In genomic region chr17:27561809-27562526, GRCm38 (mm10) we compare ENCODE assay signal across 8 mouse cellular contexts. TPM values are rescaled to one million over a fixed set of nuclear protein-coding genes. Genes with fewer than 3 reads are reported as not detected.
DNase-seq lines count a peak whose midpoint lies in the region; ATAC-seq and TF ChIP-seq lines count a peak whose summit lies in the region.

No protein-coding gene starts in this region.

- no peaks in the 10 kb centered on the region; the same call in 1 of the 2 replicates for H3K36me3 ChIP-seq in intestine, postnatal 0 days (ENCODE audit: control insufficient read depth, insufficient read depth)
- no peaks in the 10 kb centered on the region for H3K36me3 ChIP-seq in heart, adult 2 months (ENCODE audit: control insufficient read depth, insufficient read depth, low read length)

- H3K79me2 ChIP-seq in heart, adult 2 months (replicated peaks; ENCODE audit: control insufficient read depth, insufficient read depth, low read length): no peaks in the 10 kb centered on the region

- intact Hi-C loops in heart, adult 2 months (cut with DNase I): no loop called here

- peak; percentile 40 for DNase-seq in kidney, postnatal 10 days
- no peak for DNase-seq in kidney, adult 9 months
- DNase-seq in 416B (ENCODE audit: low read depth) (peak; percentile 98), NIH3T3 (ENCODE audit: low read depth) (peak; percentile 95)
- DNase-seq in natural killer cell, adult 2 months (ENCODE audit: low spot score in 2 of 2): no peak
- no peak for DNase-seq in heart, adult 2 months
- DNase-seq in cerebellum, adult 8-10 months: no peak

- TF ChIP-seq POLR2A in heart, adult 2 months (IDR thresholded peaks at IDR 0.05; ENCODE audit: insufficient read depth, low read depth, low read length): no peak

- peaks cover 3% of the 10 kb centered on the region; the same call in 1 of the 2 replicates for H3K4me1 ChIP-seq in intestine, postnatal 0 days (replicated peaks; ENCODE audit: control insufficient read depth, insufficient read depth, low read length)
- peaks cover 2% of the 10 kb centered on the region; the same call in 1 of the 2 replicates for H3K4me1 ChIP-seq in heart, adult 2 months (ENCODE audit: control insufficient read depth, insufficient read depth, low read length)

- 0 out of 2 replicates have a peak overlapping the region, but pooled peaks have one; percentile 15 for H3K27ac ChIP-seq in intestine, postnatal 0 days (ENCODE audit: low read depth, low read length)
- H3K27ac ChIP-seq in heart, adult 2 months: no peak overlapping the region

- 31% methylated on average over 9 of the region's 11 CpGs for WGBS in intestine, postnatal 0 days
- 40% methylated on average over 10 of the region's 11 CpGs for WGBS in heart, adult 2 months

- no peak for TF ChIP-seq EP300 in heart, adult 2 months (IDR thresholded peaks at IDR 0.05; ENCODE audit: insufficient read depth, low read depth, low read length)

- H3K9ac ChIP-seq in intestine, postnatal 0 days (ENCODE audit: low read depth, low read length): no peak overlapping the region
- no peak overlapping the region for H3K9ac ChIP-seq in heart, adult 2 months (ENCODE audit: low read depth, low read length)

- H3K4me2 ChIP-seq in intestine, postnatal 0 days (replicated peaks; ENCODE audit: low read depth): no peak overlapping the region

- no peaks in the 10 kb centered on the region for H3K27me3 ChIP-seq in intestine, postnatal 0 days (replicated peaks; ENCODE audit: control insufficient read depth, insufficient read depth, low read length)
- no peaks in the 10 kb centered on the region for H3K27me3 ChIP-seq in heart, adult 2 months (ENCODE audit: control insufficient read depth, insufficient read depth, low read length)

- no peak for TF ChIP-seq CTCF in intestine, postnatal 0 days (IDR thresholded peaks at IDR 0.05; ENCODE audit: low read depth)
- no peak for TF ChIP-seq CTCF in heart, adult 2 months (IDR thresholded peaks at IDR 0.05)

- no peak for ATAC-seq in intestine, postnatal 0 days

- H3K4me3 ChIP-seq in intestine, postnatal 0 days (ENCODE audit: low read depth, low read length): no peak overlapping the region
- H3K4me3 ChIP-seq in heart, adult 2 months: no peak overlapping the region

- H3K9me3 ChIP-seq in intestine, postnatal 0 days (ENCODE audit: control insufficient read depth): no peaks in the 10 kb centered on the region

RNA-seq across cellular contexts. Expression of gene AI413582, which starts 3.6 kb away (rescaled TPM):
- polyA plus RNA-seq in intestine, postnatal 0 days (2015; fragmentation: Nextera tagmentation; extraction: Ambion mirVana): 80.3 and 83.0 TPM in 2 replicates
- total RNA-seq in heart, adult 2 months (2021): 1 to 10 TPM; 9.1 TPM
- polyA plus RNA-seq in heart, adult 2 months (2012; rRNA removed): 14.1 and 22.4 TPM in 2 replicates

RNA-seq across cellular contexts. Expression of gene Hmga1, which starts 5.7 kb away (rescaled TPM):
- 108 and 116 TPM in 2 replicates for polyA plus RNA-seq in intestine, postnatal 0 days (2015; fragmentation: Nextera tagmentation; extraction: Ambion mirVana)
- total RNA-seq in heart, adult 2 months (2021): 10 to 100 TPM; 47.5 to 48.2 TPM
- 73.8 and 78.0 TPM in 2 replicates for polyA plus RNA-seq in heart, adult 2 months (2012; rRNA removed)

RNA-seq across cellular contexts. Expression of gene Grm4, which starts 40.8 kb away (rescaled TPM):
- polyA plus RNA-seq in intestine, postnatal 0 days (2015; fragmentation: Nextera tagmentation; extraction: Ambion mirVana): 0.47 TPM in 2 replicates
- total RNA-seq in heart, adult 2 months (2021): under 1 TPM; 0.13 to 0.16 TPM
- 0.47 and 0.53 TPM in 2 replicates for polyA plus RNA-seq in heart, adult 2 months (2012; rRNA removed)

Comparison
In these comparisons a context has a peak if more than half of its experiments do, and no peak if none do; other contexts are left out.
1. DNase-seq: peak in kidney, postnatal 10 days (single experiment), 416B (single experiment) and NIH3T3 (single experiment); none in kidney, adult 9 months (single experiment), natural killer cell, adult 2 months (0 of 2), heart, adult 2 months (0 of 2) and cerebellum, adult 8-10 months (single experiment).